Mouse (Mus musculus) retina, postnatal 1 day (tissue): ENCODE data around the gene Shroom1.
A peak's percentile ranks its signal among the peaks of the same experiment; 100 is the strongest.

Experiments
- DNase-seq: peaks from one replicate; pipeline ENCODE4 v3.0.0-alpha.2; 2012

The Shroom1 gene

DNA sequence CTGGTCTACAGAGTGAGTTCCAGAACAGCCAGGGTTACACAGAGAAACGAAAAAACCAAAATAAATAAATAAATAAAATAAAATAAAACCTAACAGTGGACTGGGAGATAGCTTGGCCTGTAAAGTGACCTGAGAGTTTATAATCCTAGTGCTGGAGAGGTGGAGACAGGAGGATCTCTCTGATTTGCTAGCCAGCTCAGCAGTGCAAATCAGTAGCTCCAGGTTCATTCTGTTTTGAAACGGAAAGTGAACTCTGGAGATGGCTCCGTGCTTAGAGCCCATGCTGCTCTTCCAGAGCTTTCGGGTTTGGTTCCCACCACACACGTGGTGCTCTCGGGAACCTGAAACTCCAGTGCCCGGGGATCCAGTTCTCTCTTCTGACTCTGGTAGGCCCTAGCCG lies 9.0 kb upstream of the Shroom1 start:
- no peak for DNase-seq

DNA sequence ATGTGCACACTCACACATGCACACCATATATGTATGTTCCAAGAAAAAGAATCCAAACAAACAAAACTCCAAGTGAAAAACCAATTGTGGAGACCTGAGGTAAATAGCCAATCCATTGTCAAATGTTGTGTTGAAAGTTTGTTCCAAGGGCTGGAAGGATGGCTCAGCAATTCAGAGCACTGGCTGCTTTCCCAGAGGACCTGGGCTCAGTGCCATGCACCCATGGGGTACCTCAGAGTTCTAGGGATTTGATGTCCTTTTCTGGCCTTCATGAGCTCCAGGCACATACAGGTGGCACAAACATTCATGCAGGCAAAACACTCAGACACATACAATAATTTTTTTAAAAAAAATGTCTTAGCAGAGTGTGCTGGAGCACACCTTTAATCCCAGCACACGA lies 8.5 kb upstream of the Shroom1 start:
- no peak for DNase-seq

DNA sequence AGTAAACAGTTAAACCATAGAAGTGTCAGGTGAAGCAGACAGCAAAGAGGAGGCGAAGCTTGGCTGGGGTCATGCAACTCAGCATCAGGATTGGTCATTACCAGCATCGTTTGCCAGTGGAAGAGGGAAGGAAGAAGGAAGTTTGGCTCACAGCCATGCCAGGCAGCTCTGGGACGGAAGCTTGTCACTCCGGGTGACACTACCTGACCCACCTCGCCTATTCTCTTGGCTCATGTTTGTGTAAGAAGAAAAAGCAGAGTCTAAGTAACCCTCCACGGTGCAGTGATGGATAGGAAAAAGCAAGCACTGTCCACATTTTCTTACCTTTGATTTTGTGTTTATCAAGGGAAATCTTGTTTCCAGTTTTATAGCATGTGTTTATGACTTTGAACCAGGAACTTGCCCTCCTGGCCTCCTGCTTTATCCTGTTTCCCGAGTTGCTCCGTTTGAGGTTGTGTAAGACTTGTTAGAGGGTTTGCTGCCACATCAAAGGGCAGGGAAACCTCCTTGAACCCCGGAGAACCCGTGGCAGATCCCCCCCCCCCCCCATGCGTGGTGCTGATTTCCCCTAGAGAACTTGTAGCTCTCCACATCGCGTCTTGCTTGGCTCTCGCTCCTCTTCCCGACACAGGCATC lies 6.8 kb upstream of the Shroom1 start:
- no peak for DNase-seq

DNA sequence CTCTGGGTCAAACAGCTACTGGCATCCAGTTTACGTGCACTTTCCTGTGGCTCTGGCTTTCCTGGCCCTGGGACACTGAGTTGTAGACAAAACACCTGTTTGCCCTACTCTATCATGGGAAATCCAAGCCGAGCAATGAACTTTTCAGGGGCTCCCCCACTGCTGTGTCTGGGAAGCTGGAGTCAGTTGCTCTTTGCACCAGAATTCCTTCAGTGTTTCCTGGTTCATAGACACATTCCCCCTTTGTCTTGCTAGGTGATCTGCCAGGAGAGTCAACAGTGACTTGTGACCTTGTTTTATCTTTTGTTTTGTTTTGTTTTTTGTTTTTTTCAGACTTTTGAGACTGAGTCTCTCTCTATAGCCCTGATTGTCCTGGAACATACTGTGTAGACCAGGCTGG lies 5.6 kb upstream of the Shroom1 start:
- no peak for DNase-seq

DNA sequence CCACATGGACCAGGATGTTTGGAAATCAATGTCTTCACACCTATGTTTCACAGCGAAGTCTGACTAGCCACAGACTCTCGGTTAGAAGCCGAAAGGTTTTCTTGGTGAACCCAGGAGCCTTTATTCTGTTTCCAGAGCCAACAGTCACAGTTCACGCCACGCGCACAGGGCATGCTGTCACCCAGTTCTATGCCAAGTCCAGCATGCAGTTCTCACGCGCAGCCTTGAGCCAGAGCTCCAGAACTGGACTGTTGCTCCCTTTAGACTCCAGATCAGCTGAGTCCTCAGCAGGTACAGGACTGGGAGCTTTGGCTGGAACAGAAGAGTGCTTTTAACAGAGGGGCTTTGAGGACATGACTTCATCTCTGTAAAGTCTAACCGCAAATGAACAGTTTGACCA lies 4.6 kb upstream of the Shroom1 start:
- no peak for DNase-seq

DNA sequence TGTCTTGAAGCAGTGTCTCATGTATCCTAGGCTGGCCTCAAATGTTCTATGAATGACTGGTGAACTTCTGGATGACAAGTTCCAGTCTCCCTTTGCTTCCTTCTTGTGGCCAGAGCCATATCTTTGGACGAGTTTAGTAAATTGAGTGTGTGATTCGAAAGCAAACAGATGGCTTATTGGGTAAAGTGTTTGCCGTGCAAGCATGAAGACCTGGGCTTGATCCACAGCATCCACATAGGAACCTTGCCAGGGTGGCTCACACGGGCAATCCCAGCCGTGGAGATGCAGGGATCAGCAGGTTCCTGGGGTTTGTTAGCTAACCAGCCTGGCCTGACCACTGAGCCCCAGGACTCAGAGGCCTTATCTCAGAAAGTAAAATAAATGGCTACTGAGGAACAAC lies 4.0 kb upstream of the Shroom1 start:
- DNase-seq = no peak

DNA sequence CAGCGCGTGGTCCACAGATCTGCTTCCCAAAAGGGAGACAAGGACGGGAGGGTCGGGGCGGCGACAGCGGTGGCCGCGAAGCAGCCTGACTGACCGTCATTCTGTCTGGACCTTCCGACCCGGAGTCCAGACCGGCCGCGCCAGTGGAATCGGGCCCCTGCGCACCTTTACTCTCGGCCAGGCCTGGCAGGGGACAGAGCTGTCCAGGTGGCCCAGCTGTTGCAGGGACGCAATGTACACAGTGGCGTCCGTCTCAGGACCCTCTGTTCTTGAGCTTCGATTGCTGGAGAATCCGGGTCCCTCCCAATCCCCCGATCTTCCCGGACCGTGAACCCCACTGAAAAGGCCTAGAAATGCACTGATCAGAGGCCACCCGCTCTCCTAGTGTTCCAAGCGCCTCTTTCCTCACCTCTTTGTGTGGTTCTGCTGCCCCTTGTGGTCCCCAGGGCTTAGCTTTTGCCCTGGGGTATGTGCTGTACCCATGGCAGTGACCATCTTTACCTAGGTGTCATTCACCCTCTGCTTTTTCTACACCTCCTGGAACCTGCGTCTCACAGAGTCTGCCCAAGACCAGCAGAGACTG lies 458 bp downstream of the Shroom1 start:
- DNase-seq = peak; percentile 46

DNA sequence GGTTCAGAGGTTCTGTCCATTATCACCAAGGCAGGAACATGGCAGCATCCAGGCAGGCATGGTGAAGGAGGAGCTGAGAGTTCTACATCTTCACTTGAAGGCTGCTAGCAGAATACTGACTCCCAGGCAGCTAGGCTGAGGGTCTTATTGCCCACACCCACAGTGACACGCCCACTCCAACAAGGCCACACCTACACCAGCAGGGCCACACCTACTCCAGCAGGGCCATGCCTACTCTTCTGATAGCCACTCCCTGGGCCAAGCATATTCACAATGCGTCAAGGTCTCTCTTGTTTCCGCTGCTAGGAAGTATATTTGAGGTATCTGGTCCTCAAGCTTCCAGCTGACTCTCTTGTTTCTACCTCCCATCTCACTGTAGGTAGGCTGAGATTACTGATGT lies 2.0 kb downstream of the Shroom1 start:
- DNase-seq = no peak

DNA sequence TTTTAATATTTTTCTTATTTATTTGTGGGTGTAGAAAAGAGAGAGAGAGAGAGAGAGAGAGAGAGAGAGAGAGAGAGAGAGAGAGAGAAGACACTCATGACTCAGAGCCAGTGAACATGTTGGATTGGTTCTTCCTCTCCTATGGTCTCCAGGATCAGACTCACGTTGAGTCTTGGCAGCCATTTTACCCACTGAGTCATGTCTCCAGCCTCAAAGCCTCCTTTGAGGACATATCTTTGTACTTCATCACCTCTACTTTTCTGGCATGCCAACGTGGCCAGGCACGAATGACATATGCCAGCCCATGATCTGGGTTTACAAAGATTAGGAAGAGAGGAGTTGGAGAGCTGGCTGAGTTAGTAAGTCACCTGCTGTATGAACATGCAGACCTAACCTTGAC lies 3.2 kb downstream of the Shroom1 start:
- DNase-seq = no peak

DNA sequence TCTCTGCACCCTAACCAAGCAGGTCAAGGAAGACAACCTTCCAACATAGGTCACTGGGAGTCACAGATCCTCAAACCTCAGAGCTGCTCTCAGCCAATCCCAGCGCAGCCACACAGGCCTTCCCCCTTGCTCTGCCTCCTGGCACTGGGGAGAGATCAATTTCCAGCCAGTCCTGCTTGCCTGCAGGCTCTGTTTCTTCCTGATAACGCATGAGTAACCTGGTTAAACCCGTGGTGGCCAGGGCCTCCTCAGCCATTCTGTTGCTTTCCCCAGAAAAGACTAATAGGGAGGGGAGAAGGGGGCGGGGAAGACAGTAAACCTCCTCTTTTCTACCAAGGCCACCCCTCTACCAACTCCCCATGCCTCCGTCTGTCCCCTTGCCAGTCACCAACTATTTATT lies 4.7 kb downstream of the Shroom1 start:
- peak; percentile 54 for DNase-seq

DNA sequence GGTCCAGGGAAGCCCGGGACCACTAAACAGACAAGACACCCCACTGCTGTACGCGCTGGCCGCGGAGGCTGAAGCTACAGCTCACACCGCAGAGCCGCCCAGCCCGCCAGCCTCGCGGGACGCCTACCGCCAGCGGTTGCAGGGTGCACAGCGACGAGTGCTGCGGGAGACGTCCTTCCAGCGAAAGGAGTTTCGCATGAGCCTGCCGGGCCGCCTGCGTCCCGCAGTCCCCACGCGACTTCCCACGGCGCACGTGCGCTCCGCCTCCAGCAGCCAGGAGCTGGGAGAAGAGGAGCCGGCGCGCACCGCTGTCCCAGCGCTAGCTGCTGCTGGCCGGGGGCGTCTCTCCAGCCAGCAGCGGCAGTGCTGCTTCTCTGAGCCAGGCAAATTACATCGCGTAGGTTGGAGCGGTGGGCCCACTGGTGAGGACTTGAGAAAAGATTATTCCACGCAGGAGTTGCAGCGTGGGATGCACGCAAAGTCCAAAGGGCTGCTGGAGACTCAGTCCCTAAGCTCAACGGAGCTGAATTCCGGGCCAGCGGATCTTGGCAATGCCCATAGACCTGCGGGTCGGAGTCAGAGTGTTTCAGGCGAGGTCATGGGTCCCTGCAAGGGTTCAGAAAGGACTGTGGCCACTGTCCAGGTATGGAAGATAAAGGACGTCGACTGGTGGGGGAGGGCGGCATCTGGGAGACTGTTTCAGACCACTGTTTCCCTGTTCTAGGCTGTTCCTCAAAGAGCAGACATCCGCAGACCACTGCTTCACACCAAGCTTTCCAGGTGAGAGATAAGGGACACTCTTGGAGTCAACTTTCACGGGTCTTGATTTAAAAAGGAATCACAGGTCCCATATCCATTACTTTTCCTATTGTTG lies 6.8 kb downstream of the Shroom1 start:
- DNase-seq = peak; percentile 67

DNA sequence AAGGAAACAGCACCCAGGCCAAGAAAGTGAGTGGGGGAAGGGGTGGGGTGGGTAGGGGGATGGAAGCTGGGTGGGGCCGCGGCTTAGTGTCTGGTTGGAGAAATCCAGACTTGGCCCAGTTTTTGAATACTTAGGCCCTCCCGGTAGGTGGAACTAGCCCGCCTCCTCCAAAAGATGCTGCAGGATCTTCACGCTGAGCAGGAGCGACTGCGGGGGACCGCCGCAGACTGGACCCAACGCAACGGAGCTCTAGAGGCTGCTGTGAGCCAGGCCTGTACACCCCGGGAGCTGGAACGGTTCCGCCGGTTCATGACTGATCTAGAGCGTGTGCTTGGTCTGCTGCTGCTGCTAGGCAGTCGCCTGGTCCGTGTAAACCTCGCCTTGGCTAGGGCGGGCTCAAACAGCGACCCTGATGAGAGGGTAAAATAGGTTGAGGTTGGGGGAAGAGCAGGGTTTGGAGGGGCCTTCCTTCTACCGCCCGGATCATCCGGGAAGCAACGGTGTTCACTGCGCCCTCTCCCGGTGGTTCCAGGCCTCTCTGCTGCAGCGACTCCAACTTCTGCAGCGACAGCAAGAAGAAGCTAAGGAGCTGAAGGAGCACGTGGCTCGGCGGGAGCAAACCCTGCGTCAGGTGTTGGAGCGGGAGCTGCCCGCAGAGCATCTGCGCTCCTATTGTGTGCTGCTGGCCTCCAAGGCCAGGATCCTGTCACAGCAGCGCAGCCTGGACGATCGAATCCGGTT lies 9.4 kb downstream of the Shroom1 start:
- DNase-seq = peak; percentile 88

DNA sequence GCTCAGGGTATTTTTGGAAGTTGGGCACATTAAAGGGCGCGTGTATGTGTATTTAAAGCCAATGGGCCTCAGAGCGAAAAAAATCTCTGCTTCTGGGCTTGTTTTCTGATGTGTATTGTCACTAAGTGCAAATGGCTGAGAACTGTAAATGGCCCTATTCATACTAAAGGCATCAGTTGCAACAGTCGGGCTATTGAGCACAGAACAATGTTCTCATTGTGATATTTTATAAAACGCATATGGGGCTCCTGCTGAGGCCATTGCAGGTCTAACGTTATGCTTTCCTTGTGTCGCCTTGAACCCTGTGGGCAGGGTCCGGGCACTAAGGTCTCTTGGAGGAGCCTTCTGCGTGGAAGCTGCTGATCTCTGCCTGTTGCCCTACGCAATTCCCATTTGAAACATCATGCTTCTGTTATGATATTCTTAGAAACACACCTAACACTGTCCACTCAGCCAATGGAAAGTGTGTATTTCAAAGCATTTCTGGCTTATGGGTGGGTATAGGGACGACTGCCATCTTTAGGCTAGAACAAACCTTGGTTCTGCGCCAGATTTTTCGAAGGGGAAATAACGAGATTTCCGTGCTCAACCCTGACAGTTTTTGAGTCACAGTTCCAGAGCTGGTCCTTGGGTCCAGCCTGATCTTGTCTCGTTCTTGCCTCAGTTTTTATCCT lies 12.4 kb downstream of the Shroom1 start:
- peak; percentile 67 for DNase-seq

DNA sequence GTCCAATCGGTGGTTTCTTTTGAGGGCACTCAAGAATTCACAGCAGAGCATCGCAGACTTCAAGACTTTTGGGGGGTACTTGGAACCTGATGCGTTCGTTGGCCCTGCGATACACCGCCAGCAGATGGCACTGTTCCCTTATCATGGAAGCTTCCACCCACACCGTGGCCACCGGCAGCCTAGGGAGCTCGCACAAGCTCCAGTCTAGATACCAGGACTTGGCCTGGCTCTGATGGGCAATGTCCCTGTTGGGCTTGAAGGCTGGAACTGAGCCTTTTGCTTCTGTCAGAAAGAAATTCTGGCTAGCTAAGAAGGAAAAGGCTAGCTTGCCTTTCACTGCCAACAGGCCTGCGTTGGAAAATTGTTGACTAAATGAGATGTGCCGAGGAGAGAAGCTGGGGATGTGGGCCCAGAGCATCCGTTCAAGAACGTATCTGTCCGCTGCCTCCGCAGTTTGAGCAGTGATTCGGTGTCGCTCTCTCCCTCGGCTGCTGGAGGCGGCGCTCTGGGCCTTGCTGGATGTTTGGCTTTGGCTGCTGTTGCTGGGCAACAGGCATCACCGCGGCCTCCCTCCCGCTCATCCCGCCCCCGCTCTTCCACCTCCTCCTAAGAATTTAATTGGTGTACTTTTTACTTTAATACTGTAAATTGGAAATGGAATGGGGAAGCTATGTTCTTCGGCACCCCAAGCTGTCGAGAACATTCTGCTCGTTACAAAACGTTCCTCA lies 13.1 kb downstream of the Shroom1 start, which contains the start of gene Gm9837:
Gm9837 (minus strand) TSS at position 512 of the 728 bp plus-strand sequence.
- DNase-seq = peak; percentile 94

DNA sequence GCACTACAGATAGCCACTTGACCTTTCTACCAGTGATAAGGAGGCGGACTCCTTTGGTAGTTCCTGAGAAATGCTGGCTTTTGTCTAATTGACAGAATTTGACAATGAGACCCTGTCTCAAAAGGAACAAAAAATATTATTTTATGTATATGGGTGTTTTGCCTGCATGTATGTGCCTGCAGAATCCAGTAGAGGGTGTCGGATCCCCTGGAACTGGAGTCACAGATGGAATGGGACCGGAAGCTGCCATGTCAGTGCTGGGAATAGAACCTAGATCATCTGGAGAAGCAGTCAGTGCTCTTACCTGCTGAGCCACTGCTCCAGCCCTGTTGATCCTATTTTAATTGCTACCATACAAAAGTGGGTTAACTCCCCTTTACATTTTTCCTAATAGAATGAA lies 15.7 kb downstream of the Shroom1 start:
- no peak for DNase-seq

DNA sequence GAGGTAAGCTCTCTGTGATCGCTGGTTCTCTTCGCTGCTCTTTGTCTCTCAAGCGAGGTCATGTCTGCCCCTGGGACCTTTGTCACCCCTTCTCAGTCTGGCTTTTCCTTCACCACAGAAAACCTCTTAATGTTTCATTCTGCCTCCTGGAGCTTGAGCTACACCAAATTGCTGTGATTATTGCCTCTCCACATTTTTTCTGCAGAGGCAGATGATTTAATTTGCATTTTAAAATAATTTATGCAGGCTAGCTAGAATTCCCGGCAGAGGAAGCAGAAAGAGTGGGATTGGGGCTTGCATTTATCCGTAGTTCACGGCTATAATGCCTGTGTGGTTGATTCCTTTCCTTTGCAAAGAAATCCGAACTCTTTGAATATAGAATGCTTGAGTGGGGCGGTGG lies 18.6 kb downstream of the Shroom1 start:
- DNase-seq = no peak

DNA sequence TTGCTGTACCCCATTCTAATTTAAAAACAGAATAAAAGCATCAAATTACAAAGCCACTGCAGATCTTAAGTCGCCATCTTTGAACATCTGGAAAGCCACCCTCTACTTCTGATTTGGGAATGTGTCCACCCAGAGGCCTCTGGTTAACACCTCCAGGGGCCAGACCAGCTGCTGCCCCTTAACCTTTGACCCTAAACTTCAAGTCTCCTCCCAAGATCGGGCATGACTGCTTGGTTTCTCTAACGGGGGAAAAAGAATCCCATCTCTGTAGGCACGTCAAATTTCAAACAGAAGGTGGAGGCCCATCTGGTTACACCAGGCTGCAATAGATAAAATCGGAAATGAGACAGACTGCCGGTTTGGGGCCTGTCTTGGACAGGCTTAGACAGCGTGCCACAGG lies 20.8 kb downstream of the Shroom1 start:
- DNase-seq = no peak

DNA sequence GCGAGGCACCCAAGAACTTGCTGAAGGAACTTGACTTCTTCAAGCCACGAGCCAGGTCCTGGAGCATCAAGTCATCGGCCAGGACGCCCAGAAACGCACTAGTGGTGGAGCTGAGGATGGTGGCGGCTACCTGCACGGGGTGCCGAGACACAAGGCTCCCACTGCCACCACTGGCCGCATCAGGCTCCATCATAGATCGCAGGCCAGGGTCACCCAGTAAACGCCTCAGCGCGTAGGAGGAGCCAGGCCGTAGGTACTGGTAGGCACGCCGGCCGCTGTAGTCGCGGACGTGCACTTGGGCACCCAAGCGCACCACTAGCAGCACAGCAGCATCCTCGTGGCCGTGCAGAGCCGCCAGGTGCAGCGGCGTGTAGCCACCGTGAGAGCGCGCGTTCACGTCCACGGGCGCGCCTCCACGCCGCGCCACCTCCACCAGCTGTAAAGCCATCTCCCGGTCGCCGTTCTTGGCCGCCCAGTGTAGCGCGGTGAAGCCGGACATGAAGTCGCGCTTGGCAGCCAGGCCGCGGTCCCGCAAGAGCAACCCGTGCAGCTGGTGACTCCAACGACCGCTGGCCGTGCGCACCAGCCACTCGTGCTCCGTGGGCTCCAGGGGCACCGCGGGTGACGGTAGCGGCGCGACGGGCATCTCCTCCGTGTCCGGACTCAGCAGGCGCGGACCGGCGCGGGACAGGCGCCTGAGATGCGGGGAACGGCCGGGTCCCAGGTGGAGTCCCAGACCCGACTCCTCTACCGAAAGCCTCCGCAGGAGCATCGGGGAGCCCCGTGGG lies 21.6 kb downstream of the Shroom1 start:
- DNase-seq = peak; percentile 63

DNA sequence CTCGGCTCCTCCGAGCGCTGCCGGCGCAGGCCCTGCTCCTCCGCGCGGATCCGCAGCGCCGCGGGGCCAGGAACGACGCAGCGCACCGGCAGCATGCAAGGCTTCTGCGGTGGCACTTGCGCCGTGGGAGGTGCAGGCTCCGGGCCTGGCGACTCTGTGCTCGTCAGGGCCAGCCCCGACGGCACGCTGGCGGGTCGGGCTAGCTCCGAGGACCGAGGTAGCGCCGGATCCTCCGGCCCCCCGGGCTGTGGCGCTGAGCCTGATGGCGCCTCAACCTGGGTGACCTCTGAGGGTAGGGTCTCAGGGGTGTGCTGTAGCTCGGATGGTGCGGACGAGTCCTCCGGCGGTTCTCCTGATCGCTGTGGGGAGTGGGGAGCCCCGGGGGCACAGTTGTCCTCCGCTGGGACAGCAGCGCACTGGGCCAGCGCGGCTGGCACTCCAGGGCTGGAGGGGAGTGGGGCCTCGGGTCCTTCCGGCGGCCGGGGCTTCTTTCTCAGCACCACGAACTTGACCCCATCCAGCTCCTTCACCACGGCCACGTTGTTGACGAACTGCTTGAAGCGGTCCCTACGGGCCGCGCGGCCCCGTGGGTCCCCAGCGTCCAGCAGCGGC lies 22.3 kb downstream of the Shroom1 start:
- peak; percentile 67 for DNase-seq

DNA sequence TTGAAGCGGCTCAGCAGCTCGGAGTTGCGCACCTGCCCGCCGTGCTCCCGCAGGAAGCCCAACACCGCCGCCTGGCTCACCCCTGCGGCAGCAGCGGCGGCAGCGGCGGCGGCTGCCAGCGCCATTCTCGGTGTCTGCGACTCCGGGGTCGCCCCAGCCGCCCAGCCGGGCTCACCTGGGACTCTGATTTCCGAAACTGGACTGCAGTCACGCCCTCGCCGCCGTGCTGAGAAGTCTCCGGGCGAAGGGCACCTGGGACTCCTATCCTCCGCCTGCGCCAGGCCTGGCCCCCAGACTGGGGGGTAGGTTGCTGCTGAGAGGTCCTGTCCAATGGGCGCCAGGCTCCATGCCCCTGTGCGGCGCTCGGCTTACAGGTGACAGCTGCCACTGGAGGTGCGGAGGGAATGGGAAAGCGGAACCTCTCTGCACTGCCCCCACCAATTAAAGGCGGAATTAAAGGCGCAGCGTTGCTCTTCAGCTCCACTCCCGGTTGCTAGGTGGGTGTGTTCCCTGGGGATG lies 22.8 kb downstream of the Shroom1 start, which contains the start of the genes Gm9945 and Sowaha:
Gm9945 (plus strand) TSS at position 384 of the 519 bp plus-strand sequence.
Sowaha (minus strand) TSS at position 492 of the 519 bp plus-strand sequence.
- DNase-seq = peak; percentile 70
